Mouse (Mus musculus): ENCODE data around the gene Ninj2.

- TF ChIP-seq MAFK (IDR thresholded peaks at IDR 0.05; ENCODE audit: insufficient read depth, low read depth, low read length) (no peak), ZNF384 (IDR thresholded peaks at IDR 0.05; ENCODE audit: low read depth, low read length) (no peak), ZC3H11A (IDR thresholded peaks at IDR 0.05; ENCODE audit: borderline replicate concordance, low read depth, low read length) (no peak), CHD2 (IDR thresholded peaks at IDR 0.05; ENCODE audit: low read depth, low read length) (no peak)
Observed at GRCm38 (mm10) chr6:120064627-120065026, 28.5 kb upstream of the Ninj2 start.

Data from ES-E14 (cell line).